Mouse (Mus musculus) neural tube, embryonic 14.5 days (tissue): ENCODE measurements around the gene Ddx19a. TPM values are rescaled to one million over a fixed set of nuclear protein-coding genes. Genes with fewer than 3 reads are reported as not detected.

Experiments
- ATAC-seq: fragments of 200-750 bp; cut with Nextera tagmentation; 2 replicates; pipeline ENCODE4 v1.8.0; 2017; ENCODE audit warnings: low read depth, mild to moderate bottlenecking, moderate TSS enrichment, moderate library complexity
- H3K27ac ChIP-seq: fragments of 300-500 bp; sonication (generic); 2 replicates; pipeline ENCODE4 v1.5.1; 2014; ENCODE audit warnings: low read depth, mild to moderate bottlenecking, control low read depth, low read length, moderate library complexity, mixed read lengths
- H3K27me3 ChIP-seq: fragments of 300-500 bp; sonication (generic); 2 replicates; pipeline ENCODE4 v1.6.1; 2014; ENCODE audit warnings: low read length; ENCODE audit not compliant: control insufficient read depth, insufficient read depth
- H3K36me3 ChIP-seq: fragments of 300-500 bp; sonication (generic); 2 replicates; pipeline ENCODE4 v1.6.1; 2014; ENCODE audit warnings: low read length, mixed read lengths; ENCODE audit not compliant: control insufficient read depth, insufficient read depth
- H3K4me1 ChIP-seq: fragments of 300-500 bp; sonication (generic); 2 replicates; pipeline ENCODE4 v1.6.1; 2014; ENCODE audit warnings: low read length; ENCODE audit not compliant: control insufficient read depth, insufficient read depth
- H3K4me2 ChIP-seq: fragments of 300-500 bp; sonication (generic); 2 replicates; pipeline ENCODE4 v1.6.1; 2014; ENCODE audit warnings: mild to moderate bottlenecking, low read depth, low read length, control low read depth
- H3K4me3 ChIP-seq: fragments of 300-500 bp; sonication (generic); 2 replicates; pipeline ENCODE4 v1.5.1; 2014; ENCODE audit warnings: low read depth, low read length, control low read depth, mixed read lengths
- H3K9ac ChIP-seq: fragments of 300-500 bp; sonication (generic); replicated peaks from 2 replicates; pipeline ENCODE4 v1.6.1; 2014; ENCODE audit warnings: low read depth, mild to moderate bottlenecking, control low read depth, low read length, mixed read lengths
- H3K9me3 ChIP-seq: fragments of 300-500 bp; sonication (generic); 2 replicates; pipeline ENCODE4 v1.6.1; 2016; ENCODE audit warnings: low read length; ENCODE audit not compliant: control insufficient read depth
- WGBS: fragments of 180-500 bp; shearing (Covaris S2); extraction: QIAGEN DNeasy Blood & Tissue Kit; methylation state at CpG from one replicate; pipeline ENCODE4 v1.1.7; 2014; 5-methylcytosine and 5-hydroxymethylcytosine counted together
- polyA plus RNA-seq: library from polyadenylated mRNA; unstranded; fragments of >200 nt; fragmentation: Nextera tagmentation; extraction: Ambion mirVana; gene quantifications from 2 replicates; pipeline ENCODE4 v1.2.1, GENCODE M21; 2014

Ddx19a gene
- polyA plus RNA-seq, 1 experiment from 2014 or later = 14.8 TPM

DNA sequence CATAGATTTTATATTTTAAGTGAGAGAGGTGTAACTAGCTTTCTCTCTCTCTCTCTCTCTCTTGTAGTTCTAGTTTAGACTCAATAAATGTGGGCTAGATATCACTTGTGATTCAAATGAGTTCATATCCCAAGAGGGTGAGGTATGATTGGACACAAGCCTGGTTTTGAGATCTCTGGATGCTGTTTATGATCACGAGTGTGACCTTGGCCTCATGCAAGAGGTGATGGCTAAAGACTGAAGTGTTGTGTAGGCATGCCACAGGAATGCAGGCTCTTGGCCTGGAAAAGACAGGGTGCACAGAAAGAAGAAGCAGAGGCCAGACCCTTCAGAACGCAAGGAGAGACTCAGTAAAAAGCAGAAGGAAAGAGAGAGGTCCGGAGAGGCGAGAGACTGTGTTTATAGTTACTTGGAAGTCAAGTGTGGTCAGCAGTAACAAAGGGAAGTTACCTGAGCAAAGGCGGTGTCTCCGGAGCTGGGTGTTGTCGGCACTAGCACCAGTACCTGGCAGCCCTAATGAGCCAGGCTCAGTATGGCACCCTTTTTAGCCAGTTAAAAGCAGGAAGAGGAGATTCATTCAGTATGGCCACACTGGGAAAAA is 53.2 kb downstream of the Ddx19a start:
- Histone ChIP-seq H3K4me2 (no peak overlapping the region), H3K27me3 (no peaks in the 10 kb centered on the region), H3K4me1 (peaks cover 8% of the 10 kb centered on the region; the same call in 1 of the 2 replicates), H3K9ac (no peak overlapping the region), H3K4me3 (no peak overlapping the region), H3K36me3 (no peaks in the 10 kb centered on the region), H3K27ac (no peak overlapping the region), H3K9me3 (no peaks in the 10 kb centered on the region)
- no peak for ATAC-seq
- 87% methylated on average over 7 of the region's 7 CpGs for WGBS

DNA sequence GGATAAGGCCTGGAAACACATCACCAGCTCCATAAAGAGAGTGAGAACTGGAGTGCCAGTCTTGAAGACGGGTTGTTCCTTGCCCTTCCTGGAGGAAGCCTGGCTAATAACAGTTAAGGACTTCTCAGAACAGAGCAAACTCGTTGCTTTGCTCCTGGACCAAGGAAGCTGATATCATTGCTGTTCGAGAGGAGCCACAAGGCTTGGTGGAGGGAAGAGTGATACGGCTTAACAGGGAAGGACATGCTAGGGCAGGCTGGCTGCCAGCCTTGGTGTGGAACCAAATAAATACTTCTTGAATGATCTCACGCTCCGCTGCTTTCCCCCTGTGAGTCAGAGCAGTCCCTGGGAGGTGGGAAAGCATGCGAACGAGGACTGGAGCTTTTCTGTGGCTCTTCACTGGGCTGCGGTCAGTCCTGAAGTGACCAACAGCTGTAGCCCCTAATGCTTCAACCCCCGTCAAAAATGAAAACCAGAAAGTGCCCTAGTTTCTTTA is 56.1 kb downstream of the Ddx19a start:
- no peak overlapping the region for H3K4me3 ChIP-seq
- peaks cover 11% of the 10 kb centered on the region; the same call in 1 of the 2 replicates for H3K4me1 ChIP-seq
- ATAC-seq = no peak; the same call in 1 of the 2 replicates
- WGBS = 55% methylated on average over 10 of the region's 10 CpGs
- H3K36me3 ChIP-seq = no peaks in the 10 kb centered on the region
- H3K27me3 ChIP-seq = no peaks in the 10 kb centered on the region
- no peaks in the 10 kb centered on the region for H3K9me3 ChIP-seq
- H3K27ac ChIP-seq = 0 out of 2 replicates have a peak overlapping the region, but pooled peaks have one; percentile 22
- H3K4me2 ChIP-seq = no peak overlapping the region
- H3K9ac ChIP-seq = no peak overlapping the region

DNA sequence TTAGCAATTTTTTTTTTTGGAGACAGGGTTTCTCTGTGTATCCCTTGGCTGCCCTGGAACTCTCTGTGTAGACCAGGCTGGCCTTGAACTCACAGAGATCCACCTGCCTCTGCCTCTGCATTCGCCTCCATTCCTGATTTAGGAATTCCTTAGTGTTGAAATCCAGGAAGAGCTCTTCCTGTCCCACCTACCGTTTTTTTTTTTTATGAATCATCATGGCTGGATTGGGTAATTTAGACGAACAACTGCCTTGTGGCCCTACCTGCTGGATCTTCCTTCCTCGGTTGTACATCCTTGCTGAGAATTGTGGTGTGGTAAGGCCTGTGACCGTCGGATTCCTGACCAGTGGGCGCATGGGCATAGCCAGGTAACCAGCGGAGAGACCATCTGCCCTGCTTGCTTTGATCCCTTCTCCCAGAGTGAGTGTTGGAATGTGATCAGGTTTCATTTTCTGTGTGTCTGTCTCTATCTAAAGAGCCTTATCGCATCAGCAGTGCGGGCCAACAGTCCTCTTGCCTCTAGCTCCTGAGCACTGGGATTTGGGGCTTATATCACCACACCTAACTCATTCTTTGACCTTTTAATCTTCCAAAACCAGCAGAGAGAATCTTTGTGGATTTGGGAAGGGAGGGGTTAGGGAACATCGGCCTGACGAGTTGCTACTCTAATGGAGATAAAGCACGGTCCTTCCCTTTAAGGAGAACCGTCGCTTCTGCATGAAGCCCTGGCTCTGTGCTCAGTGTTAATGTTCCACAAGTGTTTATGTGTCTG is 56.7 kb downstream of the Ddx19a start:
- H3K36me3 ChIP-seq = no peaks in the 10 kb centered on the region
- no peaks in the 10 kb centered on the region for H3K27me3 ChIP-seq
- no peak for ATAC-seq
- WGBS = 92% methylated on average over 15 of the region's 15 CpGs
- H3K27ac ChIP-seq = 0 out of 2 replicates have a peak overlapping the region, but pooled peaks have one; percentile 22
- H3K4me1 ChIP-seq = peaks cover 11% of the 10 kb centered on the region; the same call in 1 of the 2 replicates
- H3K4me3 ChIP-seq = no peak overlapping the region
- H3K4me2 ChIP-seq = no peak overlapping the region
- H3K9ac ChIP-seq = no peak overlapping the region
- H3K9me3 ChIP-seq = no peaks in the 10 kb centered on the region

DNA sequence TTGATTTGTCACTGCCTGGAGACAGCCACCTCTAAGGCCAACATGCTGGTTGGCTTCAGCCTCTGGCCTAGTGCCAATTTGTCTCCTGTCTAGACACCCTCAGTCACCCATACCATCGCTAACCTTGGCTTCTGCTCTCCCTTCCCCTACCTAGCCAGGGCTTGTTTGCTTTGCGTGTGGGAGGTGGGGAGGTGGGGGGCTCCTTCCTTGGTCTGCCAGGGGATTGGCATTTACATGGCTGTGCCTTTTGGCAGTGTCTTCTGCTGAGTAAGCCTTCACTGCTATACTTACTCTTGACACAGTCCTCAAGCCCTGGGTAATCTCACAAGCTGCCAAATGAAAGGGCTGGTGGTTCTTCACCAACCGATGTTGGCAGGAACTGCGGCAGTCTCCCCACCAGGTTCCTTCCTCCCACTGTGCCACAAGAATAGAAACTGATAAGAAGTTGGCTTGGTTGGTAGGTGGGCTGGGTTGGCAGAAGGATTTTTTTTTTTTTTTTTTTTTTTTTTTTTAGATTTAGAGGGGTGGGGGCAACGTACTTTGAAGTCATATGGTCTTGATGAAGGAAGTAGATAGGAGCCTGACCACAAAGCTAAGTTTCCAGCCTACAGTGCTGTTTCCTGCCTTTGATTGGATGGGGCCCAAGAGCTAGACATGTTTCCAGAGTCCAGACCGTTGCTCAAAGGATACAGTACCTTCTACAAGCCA is 58.6 kb downstream of the Ddx19a start:
- H3K4me3 ChIP-seq = no peak overlapping the region
- ATAC-seq = no peak
- H3K27ac ChIP-seq = no peak overlapping the region; the same call in 1 of the 2 replicates
- no peaks in the 10 kb centered on the region for H3K36me3 ChIP-seq
- peaks cover 11% of the 10 kb centered on the region; the same call in 1 of the 2 replicates for H3K4me1 ChIP-seq
- WGBS = 84% methylated on average over 6 of the region's 6 CpGs
- H3K9me3 ChIP-seq = no peaks in the 10 kb centered on the region
- H3K27me3 ChIP-seq = no peaks in the 10 kb centered on the region
- H3K4me2 ChIP-seq = no peak overlapping the region
- no peak overlapping the region for H3K9ac ChIP-seq

DNA sequence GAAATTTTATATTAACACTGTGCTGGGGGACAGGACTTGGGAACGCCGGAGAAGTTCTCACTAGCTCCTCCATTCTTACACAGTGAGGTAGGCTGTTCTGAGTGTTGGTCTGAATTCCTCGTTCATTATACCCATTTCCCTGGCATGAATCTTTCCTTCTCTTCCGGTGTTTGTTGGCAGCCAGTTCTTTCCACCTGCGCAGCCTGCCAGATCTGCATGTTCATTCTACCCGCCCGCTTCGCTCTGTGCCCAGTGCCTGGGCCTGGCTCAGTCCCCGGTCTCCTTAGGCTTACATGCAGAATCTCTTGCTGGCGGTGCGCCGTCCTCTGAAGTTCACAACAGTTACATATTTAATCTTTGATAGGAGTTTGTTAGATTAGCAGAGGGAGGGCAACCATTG is 61.4 kb downstream of the Ddx19a start:
- no peak for ATAC-seq
- no peaks in the 10 kb centered on the region for H3K36me3 ChIP-seq
- WGBS = 97% methylated on average over 12 of the region's 12 CpGs
- H3K9ac ChIP-seq = no peak overlapping the region
- H3K4me1 ChIP-seq = peaks cover 4% of the 10 kb centered on the region; the same call in 1 of the 2 replicates
- H3K27me3 ChIP-seq = no peaks in the 10 kb centered on the region
- H3K27ac ChIP-seq = no peak overlapping the region
- H3K9me3 ChIP-seq = no peaks in the 10 kb centered on the region
- H3K4me2 ChIP-seq = no peak overlapping the region
- no peak overlapping the region for H3K4me3 ChIP-seq

DNA sequence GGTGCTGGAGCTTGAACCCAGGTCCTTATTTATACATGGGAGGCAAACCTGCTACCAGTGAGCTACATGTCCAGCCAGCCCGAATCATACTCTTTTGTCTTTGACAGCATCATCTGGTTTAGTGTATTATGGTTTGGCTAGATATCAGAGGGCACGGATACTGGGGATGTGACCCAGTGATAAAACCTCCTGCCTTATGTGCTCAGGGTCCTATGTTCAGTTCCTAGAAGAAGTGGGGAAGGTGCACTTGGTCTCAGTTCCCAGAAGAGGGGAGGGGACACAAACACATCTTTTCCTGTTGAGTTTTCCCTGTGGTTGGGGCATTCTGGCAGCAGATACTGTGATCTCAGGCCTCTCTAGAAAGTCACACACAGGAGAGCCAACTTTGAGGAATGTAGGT is 64.3 kb downstream of the Ddx19a start:
- Histone ChIP-seq H3K9me3 (no peaks in the 10 kb centered on the region), H3K4me1 (no peaks in the 10 kb centered on the region), H3K27ac (no peak overlapping the region), H3K4me2 (no peak overlapping the region), H3K27me3 (no peaks in the 10 kb centered on the region), H3K4me3 (no peak overlapping the region), H3K9ac (no peak overlapping the region), H3K36me3 (no peaks in the 10 kb centered on the region)
- 95% methylated on average over 2 of the region's 2 CpGs for WGBS
- no peak for ATAC-seq

DNA sequence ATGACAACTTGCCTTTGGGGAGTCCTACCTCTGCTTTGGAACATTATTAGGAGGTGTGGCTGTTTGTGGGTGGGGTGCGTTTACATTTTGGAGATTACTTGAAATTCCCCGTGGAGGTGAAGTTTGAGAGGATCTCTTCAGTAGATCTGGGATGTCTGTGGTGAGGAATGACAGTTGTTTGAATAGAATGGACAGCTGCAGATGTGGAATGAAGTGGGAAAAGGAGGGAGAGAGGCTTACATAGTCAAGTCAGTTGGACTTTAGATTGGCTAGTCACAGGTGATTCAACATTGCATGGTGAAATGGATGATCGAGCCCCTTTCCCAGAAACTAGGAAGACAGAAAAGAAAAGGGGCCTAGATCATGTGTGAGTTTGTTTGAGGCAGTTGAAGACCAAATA is 65.2 kb downstream of the Ddx19a start:
- Histone ChIP-seq H3K27ac (no peak overlapping the region), H3K9ac (no peak overlapping the region), H3K36me3 (no peaks in the 10 kb centered on the region), H3K4me1 (no peaks in the 10 kb centered on the region), H3K27me3 (no peaks in the 10 kb centered on the region), H3K9me3 (no peaks in the 10 kb centered on the region), H3K4me3 (no peak overlapping the region), H3K4me2 (no peak overlapping the region)
- no peak for ATAC-seq
- 92% methylated on average over 3 of the region's 3 CpGs for WGBS

DNA sequence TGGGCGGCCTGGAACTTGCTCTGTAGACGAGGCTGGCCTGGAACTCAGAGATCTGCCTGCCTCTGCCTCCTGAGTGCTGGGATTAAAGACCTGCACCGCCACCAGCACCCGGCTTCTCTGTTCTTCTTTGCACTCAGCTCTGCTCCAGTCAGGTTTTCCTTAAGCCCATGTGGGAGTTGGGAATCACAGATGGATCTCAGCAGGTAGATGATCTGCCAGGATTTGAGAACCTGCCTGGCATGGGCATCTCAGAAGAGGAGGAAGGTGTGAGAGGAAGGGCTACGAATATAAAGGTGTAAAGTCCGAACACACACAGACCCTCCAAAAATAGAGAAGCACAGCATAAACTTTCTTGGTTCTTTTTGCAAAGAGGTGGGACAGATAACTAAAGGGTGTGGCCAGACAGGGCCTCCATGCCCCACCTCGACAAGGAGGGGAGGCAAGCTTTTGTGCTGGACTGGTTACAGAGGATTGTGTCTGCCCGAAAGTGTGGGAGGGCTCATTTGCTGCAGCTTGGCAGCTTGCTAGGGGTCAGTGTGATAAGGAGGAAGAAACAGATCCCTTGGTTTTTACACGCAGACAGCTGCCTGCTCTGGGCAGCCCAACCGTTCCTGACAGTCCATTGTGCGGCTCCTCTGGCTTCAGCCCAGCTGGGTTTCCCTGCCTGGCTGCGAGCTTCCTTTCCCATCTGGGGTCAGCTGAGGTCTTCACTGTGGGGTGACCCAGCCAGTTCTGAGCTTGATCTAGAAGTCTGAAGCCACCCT is 66.2 kb downstream of the Ddx19a start:
- 80% methylated on average over 12 of the region's 12 CpGs for WGBS
- Histone ChIP-seq H3K9ac (no peak overlapping the region), H3K36me3 (no peaks in the 10 kb centered on the region), H3K9me3 (no peaks in the 10 kb centered on the region), H3K4me1 (no peaks in the 10 kb centered on the region), H3K27ac (no peak overlapping the region), H3K4me3 (no peak overlapping the region), H3K27me3 (no peaks in the 10 kb centered on the region), H3K4me2 (no peak overlapping the region)
- ATAC-seq = no peak
